Mouse (Mus musculus) limb, embryonic 11.5 days (tissue): ENCODE data around the gene Twist2. TPM values are rescaled to one million over a fixed set of nuclear protein-coding genes. Genes with fewer than 3 reads are reported as not detected.

Source experiments
- ATAC-seq: fragments of 200-750 bp; cut with Nextera tagmentation; 2 replicates; pipeline ENCODE4 v1.8.0; 2017; ENCODE audit warnings: low read depth; ENCODE audit not compliant: insufficient number of reproducible peaks, low FRiP score, low TSS enrichment
- DNase-seq: peaks from one replicate; pipeline ENCODE4 v3.0.0-alpha.2; 2015; ENCODE audit warnings: low spot score
- H3K27ac ChIP-seq: fragments of 300-500 bp; sonication (generic); replicated peaks from 2 replicates; pipeline ENCODE4 v1.5.1; 2014; ENCODE audit warnings: low read depth, mild to moderate bottlenecking, low read length
- H3K27me3 ChIP-seq: fragments of 300-500 bp; sonication (generic); 2 replicates; pipeline ENCODE4 v1.6.1; 2014; ENCODE audit warnings: mild to moderate bottlenecking, low read length, mixed read lengths; ENCODE audit not compliant: control insufficient read depth, insufficient read depth
- H3K36me3 ChIP-seq: fragments of 300-500 bp; sonication (generic); 2 replicates; pipeline ENCODE4 v1.6.1; 2014; ENCODE audit warnings: mild to moderate bottlenecking, low read length, moderate library complexity, mixed read lengths; ENCODE audit not compliant: control insufficient read depth, insufficient read depth
- H3K4me1 ChIP-seq: fragments of 300-500 bp; sonication (generic); 2 replicates; pipeline ENCODE4 v1.6.1; 2014; ENCODE audit warnings: low read length, mixed read lengths; ENCODE audit not compliant: control insufficient read depth, insufficient read depth
- H3K4me2 ChIP-seq: fragments of 300-500 bp; sonication (generic); 2 replicates; pipeline ENCODE4 v1.6.1; 2014; ENCODE audit warnings: low read depth, mild to moderate bottlenecking, moderate library complexity; ENCODE audit not compliant: severe bottlenecking
- H3K4me3 ChIP-seq: fragments of 300-500 bp; sonication (generic); 2 replicates; pipeline ENCODE4 v1.5.1; 2014; ENCODE audit warnings: low read depth, low read length
- H3K9ac ChIP-seq: fragments of 300-500 bp; sonication (generic); 2 replicates; pipeline ENCODE4 v1.6.1; 2014; ENCODE audit warnings: mild to moderate bottlenecking, low read length
- H3K9me3 ChIP-seq: fragments of 300-500 bp; sonication (generic); 2 replicates; pipeline ENCODE4 v1.6.1; 2016; ENCODE audit warnings: low read length; ENCODE audit not compliant: control insufficient read depth
- WGBS: fragments of 180-500 bp; shearing (Covaris S2); extraction: QIAGEN DNeasy Blood & Tissue Kit; methylation state at CpG from one replicate; pipeline ENCODE4 v1.1.7; 2014; 5-methylcytosine and 5-hydroxymethylcytosine counted together
- polyA plus RNA-seq: library from polyadenylated mRNA; unstranded; fragments of >200 nt; fragmentation: Nextera tagmentation; extraction: Ambion mirVana; gene quantifications from 2 replicates; pipeline ENCODE4 v1.2.1, GENCODE M21; 2014

Gene Twist2
- polyA plus RNA-seq, 1 experiment from 2014 or later = 43.8 TPM

GRCm38 (mm10) chr1:91762528-91763091 lies 38.7 kb upstream of the Twist2 start:
- H3K4me1 ChIP-seq = peaks cover 32% of the 10 kb centered on the region
- DNase-seq (no peak), ATAC-seq (no peak)
- no peaks in the 10 kb centered on the region for H3K9me3 ChIP-seq
- no peaks in the 10 kb centered on the region for H3K36me3 ChIP-seq
- H3K9ac ChIP-seq = no peak overlapping the region
- no peak overlapping the region for H3K4me2 ChIP-seq
- 62% methylated on average over 12 of the region's 12 CpGs for WGBS
- H3K27ac ChIP-seq = no peak overlapping the region
- no peak overlapping the region for H3K4me3 ChIP-seq
- no peaks in the 10 kb centered on the region for H3K27me3 ChIP-seq

GRCm38 (mm10) chr1:91770221-91770624 lies 31.0 kb upstream of the Twist2 start:
- Histone ChIP-seq H3K9me3 (no peaks in the 10 kb centered on the region), H3K4me2 (peak overlapping the region; percentile 39), H3K4me1 (peaks cover 9% of the 10 kb centered on the region), H3K36me3 (no peaks in the 10 kb centered on the region), H3K9ac (no peak overlapping the region), H3K4me3 (no peak overlapping the region), H3K27me3 (no peaks in the 10 kb centered on the region), H3K27ac (no peak overlapping the region; the same call in 1 of the 2 replicates)
- WGBS = 4% methylated on average over 12 of the region's 12 CpGs
- ATAC-seq = peak; percentile 32; the same call in 1 of the 2 replicates
- DNase-seq = peak; percentile 77

GRCm38 (mm10) chr1:91770676-91771075 lies 30.6 kb upstream of the Twist2 start:
- no peaks in the 10 kb centered on the region for H3K9me3 ChIP-seq
- H3K9ac ChIP-seq = no peak overlapping the region
- H3K4me2 ChIP-seq = peak overlapping the region; percentile 39
- no peaks in the 10 kb centered on the region for H3K36me3 ChIP-seq
- no peaks in the 10 kb centered on the region for H3K27me3 ChIP-seq
- H3K4me1 ChIP-seq = peaks cover 9% of the 10 kb centered on the region
- DNase-seq = peak; percentile 67
- 3% methylated on average over 10 of the region's 10 CpGs for WGBS
- H3K4me3 ChIP-seq = no peak overlapping the region
- no peak overlapping the region; the same call in 1 of the 2 replicates for H3K27ac ChIP-seq
- peak; percentile 73 for ATAC-seq

- Histone ChIP-seq H3K9me3 (no peaks in the 10 kb centered on the region), H3K4me1 (no peaks in the 10 kb centered on the region), H3K27ac (no peak overlapping the region), H3K4me2 (no peak overlapping the region), H3K27me3 (no peaks in the 10 kb centered on the region), H3K9ac (no peak overlapping the region), H3K4me3 (no peak overlapping the region), H3K36me3 (no peaks in the 10 kb centered on the region)
- ATAC-seq (no peak), DNase-seq (no peak)
- 88% methylated on average over 5 of the region's 5 CpGs for WGBS
Measured at GRCm38 (mm10) chr1:91776928-91777327, 24.3 kb upstream of the Twist2 start.

DNA sequence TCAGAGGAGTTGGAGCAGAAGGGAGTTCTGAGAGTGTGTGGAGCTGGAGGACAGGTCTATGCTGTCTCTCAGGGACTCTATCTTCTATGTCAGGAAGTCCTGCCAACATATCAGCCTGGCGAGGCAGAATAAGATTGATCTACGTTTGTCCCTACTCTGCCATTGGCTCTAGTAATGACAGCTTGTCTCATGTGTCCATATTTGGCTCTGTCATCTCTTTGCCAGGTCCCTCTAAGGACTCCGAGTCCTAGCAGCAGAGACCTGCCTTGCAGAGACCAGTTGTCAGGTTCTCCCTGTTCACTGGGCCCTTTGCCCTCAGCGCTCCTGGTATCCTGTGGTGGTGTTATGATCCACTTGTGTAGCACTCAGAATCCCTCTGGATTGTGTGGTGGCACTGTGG lies 21.4 kb upstream of the Twist2 start:
- DNase-seq (no peak), ATAC-seq (no peak)
- no peaks in the 10 kb centered on the region for H3K27me3 ChIP-seq
- H3K4me3 ChIP-seq = no peak overlapping the region
- no peak overlapping the region for H3K4me2 ChIP-seq
- 84% methylated on average over 4 of the region's 4 CpGs for whole genome bisulfite sequencing
- no peaks in the 10 kb centered on the region for H3K9me3 ChIP-seq
- H3K9ac ChIP-seq = no peak overlapping the region
- H3K27ac ChIP-seq = no peak overlapping the region
- H3K36me3 ChIP-seq = no peaks in the 10 kb centered on the region
- H3K4me1 ChIP-seq = no peaks in the 10 kb centered on the region

GRCm38 (mm10) chr1:91781182-91781581 lies 20.1 kb upstream of the Twist2 start:
- ATAC-seq (no peak), DNase-seq (no peak)
- H3K27me3 ChIP-seq = no peaks in the 10 kb centered on the region
- H3K9me3 ChIP-seq = no peaks in the 10 kb centered on the region
- 81% methylated on average over 7 of the region's 7 CpGs for WGBS
- no peaks in the 10 kb centered on the region for H3K4me1 ChIP-seq
- H3K9ac ChIP-seq = no peak overlapping the region
- no peaks in the 10 kb centered on the region for H3K36me3 ChIP-seq
- no peak overlapping the region for H3K4me3 ChIP-seq
- H3K4me2 ChIP-seq = no peak overlapping the region
- no peak overlapping the region for H3K27ac ChIP-seq

DNA sequence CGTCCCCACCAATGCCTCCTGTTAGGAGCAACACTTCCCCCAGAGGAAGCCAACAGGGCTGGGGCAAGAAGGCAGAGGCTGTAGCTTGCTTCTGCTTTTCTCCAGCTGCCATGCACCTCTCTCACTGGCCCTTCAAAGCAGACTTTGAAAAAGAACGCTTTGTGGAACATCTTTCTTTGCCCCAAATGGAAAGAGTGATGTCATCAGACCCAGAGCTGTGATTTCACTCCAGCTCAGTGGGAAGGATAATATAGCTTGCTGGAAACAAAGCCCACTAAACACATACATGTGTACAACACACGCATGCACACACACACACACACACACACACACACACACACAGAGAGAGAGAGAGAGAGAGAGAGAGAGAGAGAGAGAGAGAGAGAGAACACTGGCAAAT lies 17.1 kb upstream of the Twist2 start:
- Histone ChIP-seq H3K9me3 (no peaks in the 10 kb centered on the region), H3K27ac (no peak overlapping the region), H3K9ac (no peak overlapping the region), H3K36me3 (no peaks in the 10 kb centered on the region), H3K4me3 (no peak overlapping the region), H3K27me3 (no peaks in the 10 kb centered on the region), H3K4me1 (no peaks in the 10 kb centered on the region), H3K4me2 (no peak overlapping the region)
- 90% methylated on average over 3 of the region's 3 CpGs for whole genome bisulfite sequencing
- no peak for DNase-seq
- no peak for ATAC-seq

- H3K27me3 ChIP-seq = no peaks in the 10 kb centered on the region; the same call in 1 of the 2 replicates
- whole genome bisulfite sequencing = 56% methylated on average over 3 of the region's 3 CpGs
- peak; percentile 54 for DNase-seq
- no peak overlapping the region; the same call in 1 of the 2 replicates for H3K9ac ChIP-seq
- H3K9me3 ChIP-seq = no peaks in the 10 kb centered on the region
- H3K27ac ChIP-seq = peak overlapping the region; percentile 93
- H3K36me3 ChIP-seq = no peaks in the 10 kb centered on the region
- ATAC-seq = no peak
- no peak overlapping the region for H3K4me3 ChIP-seq
- H3K4me1 ChIP-seq = peaks cover 22% of the 10 kb centered on the region
- peak overlapping the region; percentile 98; the same call in 1 of the 2 replicates for H3K4me2 ChIP-seq
Measured at GRCm38 (mm10) chr1:91799323-91799722, 1.9 kb upstream of the Twist2 start.

DNA sequence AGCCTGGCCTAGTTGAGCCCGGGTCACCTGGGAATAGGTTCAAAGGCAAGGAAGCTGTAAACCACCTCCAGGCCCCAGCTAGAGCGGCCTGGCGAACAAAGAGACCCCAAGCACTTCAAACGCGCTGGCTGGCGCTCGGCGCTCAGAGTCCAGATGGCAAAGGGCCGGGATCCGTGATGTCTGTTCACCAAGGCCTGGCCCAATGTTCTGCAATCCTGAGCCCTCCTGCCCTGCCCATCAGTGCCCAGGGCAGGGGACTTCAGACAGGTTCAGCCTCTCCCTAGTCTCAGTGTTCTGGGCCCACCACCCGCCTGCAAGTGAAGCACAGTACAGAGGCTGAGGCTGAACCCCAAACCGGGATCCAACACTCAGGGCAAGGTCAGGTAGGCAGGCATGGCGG lies 913 bp upstream of the Twist2 start:
- no peaks in the 10 kb centered on the region for H3K36me3 ChIP-seq
- H3K4me2 ChIP-seq = peak overlapping the region; percentile 98
- H3K27ac ChIP-seq = peak overlapping the region; percentile 93
- ATAC-seq (peak; percentile 64), DNase-seq (peak; percentile 82)
- no peaks in the 10 kb centered on the region for H3K9me3 ChIP-seq
- H3K4me3 ChIP-seq = peak overlapping the region; percentile 69
- H3K4me1 ChIP-seq = peaks cover 22% of the 10 kb centered on the region
- H3K27me3 ChIP-seq = no peaks in the 10 kb centered on the region; the same call in 1 of the 2 replicates
- H3K9ac ChIP-seq = peak overlapping the region; percentile 92
- WGBS = 9% methylated on average over 13 of the region's 13 CpGs
